Mouse (Mus musculus): ENCODE measurements around the gene Ppard. TPM values are rescaled to one million over a fixed set of nuclear protein-coding genes. Genes with fewer than 3 reads are reported as not detected.

Ppard gene
- polyA plus RNA-seq, 1 experiment from 2014 or later, result 1.9 TPM

DNA sequence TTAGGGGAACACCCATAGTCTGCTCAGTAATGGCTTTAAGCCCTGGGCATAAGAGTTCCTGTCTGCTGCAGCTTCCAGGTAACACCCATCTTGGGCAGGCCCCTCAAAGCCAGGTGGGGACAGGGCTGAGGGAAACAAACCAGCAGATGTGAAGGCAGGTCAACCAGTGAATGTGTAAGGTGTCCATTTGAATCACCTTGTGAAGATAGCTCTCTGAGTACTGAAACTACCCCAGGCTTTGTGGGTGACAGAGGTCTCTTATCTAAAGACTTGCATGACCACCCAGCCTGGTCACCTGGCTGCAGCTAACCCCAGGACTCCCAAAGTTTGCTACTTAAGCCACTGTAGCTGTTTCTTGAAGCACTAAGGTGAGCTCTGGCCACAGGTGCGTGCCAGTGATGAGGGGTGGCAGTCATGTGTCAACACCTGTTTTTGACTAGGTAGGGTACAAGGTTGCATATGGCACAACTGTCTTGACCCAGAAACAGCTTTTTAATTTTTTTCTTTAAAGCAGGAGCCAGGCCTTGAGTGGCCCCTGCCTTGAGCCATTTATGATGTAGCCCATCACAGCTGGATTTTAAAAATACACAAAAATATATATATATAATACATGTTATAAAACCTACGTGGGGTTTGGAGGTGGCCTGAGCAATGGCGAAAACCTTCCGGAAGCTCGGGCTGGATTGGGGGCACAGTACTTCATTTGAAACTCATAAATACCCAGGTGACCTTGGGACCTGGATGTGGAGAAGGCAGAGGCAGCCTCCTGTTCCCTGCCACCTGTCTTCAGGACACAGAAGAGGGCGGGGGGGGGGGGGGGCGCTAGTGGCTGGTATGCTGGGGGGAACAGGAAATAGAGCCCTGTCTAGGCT lies 99.0 kb downstream of the Ppard start:
- ATAC-seq (replicated peaks; ENCODE audit: insufficient number of reproducible peaks, low FRiP score, low TSS enrichment, low read depth), result no peak
- H3K4me1 ChIP-seq (ENCODE audit: control insufficient read depth, insufficient read depth, low read length), result peaks cover 10% of the 10 kb centered on the region
- peaks cover 2% of the 10 kb centered on the region; the same call in 1 of the 2 replicates for H3K36me3 ChIP-seq (replicated peaks; ENCODE audit: control insufficient read depth, insufficient read depth, low read depth, low read length)
- H3K4me2 ChIP-seq (ENCODE audit: low read depth, low read length), result no peak overlapping the region
- no peak overlapping the region for H3K4me3 ChIP-seq (ENCODE audit: low read depth, low read length)
- DNase-seq (ENCODE audit: low spot score), result peak; percentile 13
- H3K27me3 ChIP-seq (ENCODE audit: control insufficient read depth, insufficient read depth, low read length), result no peaks in the 10 kb centered on the region
- H3K9me3 ChIP-seq (replicated peaks; ENCODE audit: control insufficient read depth, low read length), result no peaks in the 10 kb centered on the region
- WGBS, result 35% methylated on average over 5 of the region's 7 CpGs
- no peak overlapping the region for H3K27ac ChIP-seq (replicated peaks; ENCODE audit: low read depth, low read length)
- H3K9ac ChIP-seq (replicated peaks; ENCODE audit: low read length), result no peak overlapping the region

DNA sequence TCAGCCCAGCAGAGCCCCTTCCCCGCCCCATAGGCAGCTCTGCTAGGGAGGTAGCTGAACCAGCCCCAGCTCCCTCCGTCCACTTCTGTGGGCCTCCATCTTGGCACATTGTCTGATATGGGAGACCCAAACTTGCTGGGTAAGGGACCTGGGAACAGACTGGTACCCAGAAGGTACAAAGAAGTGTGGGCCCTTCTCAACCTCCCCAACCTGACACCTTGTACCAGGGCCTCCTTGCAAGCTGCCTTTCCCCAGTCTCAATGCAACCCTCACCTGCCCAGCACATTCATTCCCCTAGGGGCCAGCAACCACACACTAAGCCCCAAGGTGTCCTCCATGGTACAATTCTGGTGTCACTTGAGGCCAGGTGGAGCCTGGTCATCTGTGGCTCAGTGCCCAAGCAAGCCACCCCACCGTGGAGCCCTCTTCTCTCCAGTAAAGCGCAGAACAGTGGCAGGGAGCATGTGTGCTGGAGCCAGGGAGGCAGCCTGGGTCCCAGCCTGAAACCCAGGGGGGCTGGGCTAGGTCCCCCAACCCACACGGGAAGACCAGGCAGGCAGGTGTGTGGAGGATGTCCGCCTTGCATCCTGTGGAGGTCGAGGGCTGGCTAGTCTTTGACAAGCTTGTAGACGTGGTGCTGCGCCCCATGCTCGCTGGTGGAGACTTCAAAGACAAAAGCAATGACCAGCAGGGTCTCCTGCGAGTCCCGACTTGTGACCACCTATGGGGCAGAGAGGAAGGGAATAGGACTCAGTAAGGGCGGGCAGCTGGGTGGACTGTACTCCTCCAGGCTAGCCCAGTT lies 99.8 kb downstream of the Ppard start:
- H3K4me1 ChIP-seq (ENCODE audit: control insufficient read depth, insufficient read depth, low read length), result peaks cover 9% of the 10 kb centered on the region
- DNase-seq (ENCODE audit: low spot score), result no peak
- no peak overlapping the region for H3K4me3 ChIP-seq (ENCODE audit: low read depth, low read length)
- H3K9ac ChIP-seq (replicated peaks; ENCODE audit: low read length), result no peak overlapping the region
- H3K36me3 ChIP-seq (replicated peaks; ENCODE audit: control insufficient read depth, insufficient read depth, low read depth, low read length), result peaks cover 3% of the 10 kb centered on the region; the same call in 1 of the 2 replicates
- WGBS, result 45% methylated on average over 13 of the region's 13 CpGs
- H3K27ac ChIP-seq (replicated peaks; ENCODE audit: low read depth, low read length), result 0 out of 2 replicates have a peak overlapping the region, but pooled peaks have one; percentile 22
- no peaks in the 10 kb centered on the region for H3K27me3 ChIP-seq (ENCODE audit: control insufficient read depth, insufficient read depth, low read length)
- H3K9me3 ChIP-seq (replicated peaks; ENCODE audit: control insufficient read depth, low read length), result no peaks in the 10 kb centered on the region
- H3K4me2 ChIP-seq (ENCODE audit: low read depth, low read length), result no peak overlapping the region
- ATAC-seq (replicated peaks; ENCODE audit: insufficient number of reproducible peaks, low FRiP score, low TSS enrichment, low read depth), result no peak

DNA sequence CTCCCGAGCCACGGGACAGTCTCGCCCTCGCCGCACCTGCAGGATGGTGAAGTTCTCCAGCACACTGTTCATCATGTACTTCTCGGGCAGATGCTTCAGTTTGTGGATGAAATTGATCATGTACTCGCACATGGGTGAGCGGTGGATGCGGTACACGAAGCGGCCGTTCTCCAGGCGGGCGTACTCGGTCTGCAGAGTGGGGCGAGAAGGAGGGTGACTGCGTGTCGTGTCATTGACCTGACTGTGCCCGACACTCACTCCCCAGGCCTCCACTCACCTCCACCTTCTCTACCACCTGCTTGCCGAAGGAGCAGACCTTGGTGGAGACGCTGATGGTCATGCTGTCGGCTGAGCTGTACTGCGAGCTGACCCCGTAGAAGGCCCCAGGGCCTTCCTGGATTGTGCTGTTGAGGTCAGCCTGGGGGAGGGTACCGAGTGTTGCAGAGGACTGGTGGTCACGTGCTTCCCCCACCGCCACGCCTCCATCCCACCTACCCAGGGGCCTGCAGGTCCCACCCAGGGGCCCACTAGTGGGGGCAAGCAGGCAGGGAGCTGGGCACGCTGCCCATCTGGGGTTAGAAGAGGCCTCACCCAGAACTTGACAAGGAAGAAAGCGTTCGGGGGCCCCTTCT lies 100.5 kb downstream of the Ppard start:
- Histone ChIP-seq H3K4me2 (ENCODE audit: low read depth, low read length) (no peak overlapping the region), H3K9ac (replicated peaks; ENCODE audit: low read length) (0 out of 2 replicates have a peak overlapping the region, but pooled peaks have one; percentile 2), H3K4me1 (ENCODE audit: control insufficient read depth, insufficient read depth, low read length) (peaks cover 4% of the 10 kb centered on the region), H3K36me3 (replicated peaks; ENCODE audit: control insufficient read depth, insufficient read depth, low read depth, low read length) (peaks cover 6% of the 10 kb centered on the region; the same call in 1 of the 2 replicates), H3K27me3 (ENCODE audit: control insufficient read depth, insufficient read depth, low read length) (no peaks in the 10 kb centered on the region), H3K4me3 (ENCODE audit: low read depth, low read length) (no peak overlapping the region), H3K27ac (replicated peaks; ENCODE audit: low read depth, low read length) (no peak overlapping the region), H3K9me3 (replicated peaks; ENCODE audit: control insufficient read depth, low read length) (no peaks in the 10 kb centered on the region)
- ATAC-seq (replicated peaks; ENCODE audit: insufficient number of reproducible peaks, low FRiP score, low TSS enrichment, low read depth), result no peak
- WGBS, result 61% methylated on average over 31 of the region's 31 CpGs
- peak; percentile 47 for DNase-seq (ENCODE audit: low spot score)

- H3K27me3 ChIP-seq (ENCODE audit: control insufficient read depth, insufficient read depth, low read length), result no peaks in the 10 kb centered on the region
- H3K4me1 ChIP-seq (ENCODE audit: control insufficient read depth, insufficient read depth, low read length), result peaks cover 4% of the 10 kb centered on the region
- DNase-seq (ENCODE audit: low spot score) (no peak), ATAC-seq (replicated peaks; ENCODE audit: insufficient number of reproducible peaks, low FRiP score, low TSS enrichment, low read depth) (no peak)
- H3K36me3 ChIP-seq (replicated peaks; ENCODE audit: control insufficient read depth, insufficient read depth, low read depth, low read length), result peaks cover 11% of the 10 kb centered on the region
- H3K9me3 ChIP-seq (replicated peaks; ENCODE audit: control insufficient read depth, low read length), result no peaks in the 10 kb centered on the region
- H3K4me2 ChIP-seq (ENCODE audit: low read depth, low read length), result no peak overlapping the region
- no peak overlapping the region for H3K4me3 ChIP-seq (ENCODE audit: low read depth, low read length)
- no peak overlapping the region for H3K9ac ChIP-seq (replicated peaks; ENCODE audit: low read length)
- WGBS, result 73% methylated on average over 10 of the region's 10 CpGs
- H3K27ac ChIP-seq (replicated peaks; ENCODE audit: low read depth, low read length), result no peak overlapping the region
Observed at GRCm38 (mm10) chr17:28335267-28335666, 102.8 kb downstream of the Ppard start.

DNA sequence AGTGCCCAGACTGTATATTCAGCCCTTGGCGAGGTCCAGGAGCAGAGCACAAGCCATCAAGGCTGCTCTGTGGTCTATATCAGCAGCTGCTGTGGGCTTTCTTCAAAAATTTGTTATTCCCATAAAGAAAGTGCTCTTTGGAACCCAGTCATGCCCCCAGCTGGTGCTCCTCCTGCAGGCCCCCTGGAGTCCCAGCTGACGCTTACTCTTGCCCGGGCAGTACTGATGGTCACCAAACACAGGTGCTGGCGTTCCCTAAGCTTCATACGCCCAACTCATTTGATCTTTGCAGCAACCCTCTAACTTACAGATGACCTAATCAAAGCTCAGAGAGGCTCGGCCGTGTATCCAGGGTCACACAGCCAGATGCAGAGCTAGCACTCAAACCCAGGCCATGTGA lies 105.0 kb downstream of the Ppard start:
- Histone ChIP-seq H3K36me3 (replicated peaks; ENCODE audit: control insufficient read depth, insufficient read depth, low read depth, low read length) (peaks cover 9% of the 10 kb centered on the region), H3K9ac (replicated peaks; ENCODE audit: low read length) (no peak overlapping the region), H3K9me3 (replicated peaks; ENCODE audit: control insufficient read depth, low read length) (no peaks in the 10 kb centered on the region), H3K27ac (replicated peaks; ENCODE audit: low read depth, low read length) (no peak overlapping the region), H3K4me2 (ENCODE audit: low read depth, low read length) (no peak overlapping the region), H3K4me1 (ENCODE audit: control insufficient read depth, insufficient read depth, low read length) (peaks cover 4% of the 10 kb centered on the region), H3K27me3 (ENCODE audit: control insufficient read depth, insufficient read depth, low read length) (no peaks in the 10 kb centered on the region), H3K4me3 (ENCODE audit: low read depth, low read length) (no peak overlapping the region)
- no peak for DNase-seq (ENCODE audit: low spot score)
- ATAC-seq (replicated peaks; ENCODE audit: insufficient number of reproducible peaks, low FRiP score, low TSS enrichment, low read depth), result no peak
- 89% methylated on average over 7 of the region's 7 CpGs for WGBS

DNA sequence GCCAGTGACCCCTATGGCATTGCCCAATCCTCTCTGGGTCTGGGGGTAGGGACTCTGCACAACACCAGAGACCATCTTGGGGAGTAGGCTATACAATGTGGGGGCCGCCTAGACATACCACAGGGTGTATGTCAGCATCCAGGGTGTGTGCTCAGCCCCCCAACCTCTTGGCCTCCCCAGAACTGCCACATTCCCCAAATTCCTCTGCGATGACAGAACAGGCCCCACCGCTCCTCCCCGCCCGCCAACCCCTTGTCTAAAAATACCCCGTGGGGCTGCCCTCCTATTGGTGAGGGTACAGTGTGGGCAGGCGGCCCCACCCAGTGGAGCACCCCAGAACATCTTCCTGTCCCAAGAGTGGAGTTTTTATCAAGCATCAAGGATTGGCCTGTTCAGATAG lies 108.1 kb downstream of the Ppard start:
- peak overlapping the region; percentile 22; the same call in 1 of the 2 replicates for H3K27ac ChIP-seq (replicated peaks; ENCODE audit: low read depth, low read length)
- 77% methylated on average over 7 of the region's 7 CpGs for WGBS
- H3K4me3 ChIP-seq (ENCODE audit: low read depth, low read length), result no peak overlapping the region
- H3K4me2 ChIP-seq (ENCODE audit: low read depth, low read length), result 0 out of 2 replicates have a peak overlapping the region, but pooled peaks have one; percentile 1
- H3K9ac ChIP-seq (replicated peaks; ENCODE audit: low read length), result peak overlapping the region; percentile 20; the same call in 1 of the 2 replicates
- no peaks in the 10 kb centered on the region for H3K9me3 ChIP-seq (replicated peaks; ENCODE audit: control insufficient read depth, low read length)
- H3K4me1 ChIP-seq (ENCODE audit: control insufficient read depth, insufficient read depth, low read length), result peaks cover 17% of the 10 kb centered on the region
- H3K27me3 ChIP-seq (ENCODE audit: control insufficient read depth, insufficient read depth, low read length), result no peaks in the 10 kb centered on the region
- peaks cover 9% of the 10 kb centered on the region for H3K36me3 ChIP-seq (replicated peaks; ENCODE audit: control insufficient read depth, insufficient read depth, low read depth, low read length)
- ATAC-seq (replicated peaks; ENCODE audit: insufficient number of reproducible peaks, low FRiP score, low TSS enrichment, low read depth) (peak; percentile 7; the same call in 1 of the 2 replicates), DNase-seq (ENCODE audit: low spot score) (no peak)

DNA sequence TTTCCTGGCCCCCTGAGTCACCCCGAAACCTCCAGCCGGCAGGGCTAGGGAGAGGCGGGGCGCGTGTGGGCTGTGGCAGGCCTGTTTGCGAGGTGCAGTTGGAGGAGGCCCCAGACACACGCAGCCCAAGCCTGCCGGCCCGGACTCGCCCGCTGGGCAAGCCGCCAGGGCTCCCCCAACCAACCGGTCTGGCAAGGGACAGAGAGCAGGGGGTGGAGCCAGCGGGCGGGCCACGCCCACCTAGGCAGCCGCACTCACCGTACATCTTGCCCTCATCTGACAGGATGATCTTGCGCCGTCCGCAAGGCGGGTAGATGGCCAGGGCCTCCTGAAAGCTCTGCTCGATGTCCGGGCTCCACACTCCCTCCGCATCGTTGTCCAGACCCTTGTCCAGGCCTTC lies 108.6 kb downstream of the Ppard start:
- peak overlapping the region; percentile 2 for H3K4me2 ChIP-seq (ENCODE audit: low read depth, low read length)
- H3K27me3 ChIP-seq (ENCODE audit: control insufficient read depth, insufficient read depth, low read length), result no peaks in the 10 kb centered on the region
- peaks cover 22% of the 10 kb centered on the region for H3K4me1 ChIP-seq (ENCODE audit: control insufficient read depth, insufficient read depth, low read length)
- no peak overlapping the region for H3K4me3 ChIP-seq (ENCODE audit: low read depth, low read length)
- WGBS, result 10% methylated on average over 26 of the region's 26 CpGs
- peak overlapping the region; percentile 22; the same call in 1 of the 2 replicates for H3K27ac ChIP-seq (replicated peaks; ENCODE audit: low read depth, low read length)
- peaks cover 9% of the 10 kb centered on the region for H3K36me3 ChIP-seq (replicated peaks; ENCODE audit: control insufficient read depth, insufficient read depth, low read depth, low read length)
- peak; percentile 52 for ATAC-seq (replicated peaks; ENCODE audit: insufficient number of reproducible peaks, low FRiP score, low TSS enrichment, low read depth)
- peak overlapping the region; percentile 43 for H3K9ac ChIP-seq (replicated peaks; ENCODE audit: low read length)
- H3K9me3 ChIP-seq (replicated peaks; ENCODE audit: control insufficient read depth, low read length), result no peaks in the 10 kb centered on the region
- peak; percentile 67 for DNase-seq (ENCODE audit: low spot score)

Data from embryonic facial prominence, embryonic 11.5 days (tissue).